Mouse (Mus musculus) lung, postnatal 0 days (tissue): ENCODE measurements around the gene Gabpb1.

ENCODE experiments used
- CTCF ChIP-seq: IDR thresholded peaks from 2 replicates; pipeline ENCODE4 v1.5.1; 2016; ENCODE audit warnings: antibody characterized with exemption, mild to moderate bottlenecking
- EP300 ChIP-seq: IDR thresholded peaks from 2 replicates; pipeline ENCODE4 v1.6.1; 2016; ENCODE audit warnings: antibody characterized with exemption, mild to moderate bottlenecking, control low read depth

- TF ChIP-seq CTCF: no peak
- TF ChIP-seq EP300: no peak
Observed at GRCm38 (mm10) chr2:126596347-126597072, 79.6 kb downstream of the Gabpb1 start.
